Mouse (Mus musculus) erythroid progenitor cell, adult 5-6 weeks (primary cell): ENCODE data around the gene Frs2. TPM values are rescaled to one million over a fixed set of nuclear protein-coding genes. Genes with fewer than 3 reads are reported as not detected.
A peak's percentile ranks its signal among the peaks of the same experiment; 100 is the strongest.

Experiments
- ATAC-seq: replicated peaks from 2 replicates; pipeline ENCODE4 v1.8.0; 2016; ENCODE audit warnings: moderate number of reproducible peaks, mild to moderate bottlenecking, moderate TSS enrichment, inconsistent platforms; ENCODE audit not compliant: poor library complexity, low FRiP score, severe bottlenecking
- total RNA-seq, 2 experiments: library from RNA; stranded (forward) in 1 of 2; stranded (reverse) in 1 of 2; fragments of 150-400 nt in 1 of 2; fragments of 186-747, 209-891 nt in 1 of 2; gene quantifications; 2 replicates each; pipeline versions ENCODE4 v1.2.3 to v1.2.4; 2015 to 2017; ENCODE audit warnings: low replicate concordance in 2 of 2

Frs2 gene
- total RNA-seq, 2 experiments from 2014 or later: 15.1 to 44.4 TPM

GRCm38 (mm10) chr10:117110271-117110670, 38.1 kb downstream of the Frs2 start:
- ATAC-seq: no peak

GRCm38 (mm10) chr10:117106686-117107085, 41.6 kb downstream of the Frs2 start:
- no peak for ATAC-seq

DNA sequence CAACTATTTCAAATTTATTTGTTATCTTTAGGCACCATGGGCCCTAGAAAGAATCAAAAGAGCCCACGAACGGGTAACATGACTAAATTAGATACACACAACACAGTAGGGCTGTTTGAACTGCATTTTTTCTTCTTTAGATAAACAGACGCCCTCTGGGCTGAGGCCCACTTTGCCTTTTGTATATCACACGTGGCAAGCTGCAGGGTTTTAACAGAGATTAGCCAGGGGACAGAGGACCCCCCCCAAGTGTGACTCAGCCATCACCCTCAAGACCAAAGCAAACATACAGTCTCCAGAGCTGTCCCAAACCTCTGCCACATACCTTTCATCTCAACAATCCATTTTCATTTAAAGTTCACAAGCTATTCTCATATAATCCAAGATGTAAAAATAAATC, 42.1 kb downstream of the Frs2 start:
- peak; percentile 47; the same call in 1 of the 2 replicates for ATAC-seq

DNA sequence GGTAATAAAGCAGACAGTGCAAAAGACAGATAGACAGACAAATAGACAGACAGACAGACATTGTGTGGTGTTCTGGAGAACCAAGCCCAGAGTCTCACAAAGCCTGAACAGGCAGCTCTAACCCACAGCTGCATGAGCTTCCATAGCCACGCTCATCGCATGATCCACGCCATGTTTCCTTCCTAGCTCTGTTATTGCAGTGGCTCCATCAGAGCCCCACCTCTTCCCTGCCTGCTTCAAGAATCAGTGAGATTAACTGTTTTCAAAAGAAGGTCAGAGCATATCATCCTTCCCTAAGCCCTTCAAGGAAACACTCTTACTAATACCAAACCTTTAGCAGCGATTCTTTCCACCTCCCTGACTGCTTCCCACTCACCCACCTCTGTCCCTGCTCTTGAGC, 43.3 kb downstream of the Frs2 start:
- peak; percentile 58 for ATAC-seq

- peak; percentile 45; the same call in 1 of the 2 replicates for ATAC-seq
These were observed 44.3 kb downstream of the Frs2 start for GRCm38 (mm10) chr10:117103854-117104598.

DNA sequence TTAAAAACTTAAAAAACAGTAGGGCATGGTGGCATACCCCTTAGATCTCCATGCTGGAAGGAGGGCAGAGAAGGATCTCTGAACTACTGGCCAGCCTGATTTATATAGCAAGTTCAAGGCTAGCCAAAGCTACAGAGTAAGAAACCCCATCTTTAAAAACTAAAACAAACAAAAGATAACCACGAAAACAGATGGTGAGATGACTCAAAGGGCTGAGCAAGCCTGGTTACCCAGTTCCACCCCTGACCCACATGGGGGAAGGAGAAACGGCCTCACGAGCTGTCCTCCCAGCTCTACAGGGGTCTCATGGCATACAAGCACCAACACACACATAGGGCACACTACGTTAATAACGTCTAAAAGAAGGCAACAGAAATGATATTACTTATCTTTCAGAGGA, 48.2 kb downstream of the Frs2 start:
- no peak for ATAC-seq

- peak; percentile 56; the same call in 1 of the 2 replicates for ATAC-seq
These were observed 51.1 kb downstream of the Frs2 start for GRCm38 (mm10) chr10:117097116-117097698.

DNA sequence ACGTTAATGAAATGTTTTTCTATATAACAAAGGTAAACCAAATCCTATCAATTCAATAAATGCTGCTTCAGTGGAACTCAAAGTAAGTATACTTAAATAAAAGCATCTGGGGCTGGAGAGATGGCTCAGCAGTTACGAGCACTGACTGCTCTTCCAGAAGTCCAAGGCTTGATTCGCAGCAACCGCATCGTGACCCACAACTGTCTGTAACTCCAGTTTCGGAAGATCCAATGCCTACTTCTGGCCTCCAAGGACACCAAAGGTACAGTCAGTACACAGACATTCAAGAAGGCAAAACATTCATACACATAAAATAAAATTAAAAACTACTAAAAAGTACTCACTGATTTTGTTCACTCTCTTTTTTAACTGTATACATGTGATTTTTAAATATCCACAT, 52.2 kb downstream of the Frs2 start:
- no peak for ATAC-seq

GRCm38 (mm10) chr10:117094504-117095329, 53.6 kb downstream of the Frs2 start:
- no peak for ATAC-seq

DNA sequence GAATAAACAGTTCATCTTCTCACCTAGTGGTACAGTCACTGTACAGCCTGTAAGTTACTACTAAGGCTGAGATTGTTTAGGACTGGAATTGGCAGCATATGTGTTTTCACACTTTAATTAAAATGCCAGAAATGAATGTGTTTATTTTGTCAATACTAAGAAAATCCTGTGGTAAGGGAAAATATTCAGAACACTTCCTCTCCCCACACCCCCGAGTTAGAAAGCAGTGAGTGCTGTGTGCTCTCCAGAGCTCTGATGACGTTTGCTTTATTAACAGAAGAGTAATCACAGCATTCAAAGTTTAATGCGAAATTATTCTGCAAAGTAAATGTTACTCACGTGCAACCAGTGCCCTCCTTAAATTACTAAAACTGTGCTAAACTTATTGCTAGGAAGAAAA, 58.7 kb downstream of the Frs2 start:
- ATAC-seq: no peak

GRCm38 (mm10) chr10:117081914-117082359, 66.4 kb downstream of the Frs2 start:
- no peak for ATAC-seq

- ATAC-seq: no peak
These were observed 67.0 kb downstream of the Frs2 start for GRCm38 (mm10) chr10:117081326-117081725.

DNA sequence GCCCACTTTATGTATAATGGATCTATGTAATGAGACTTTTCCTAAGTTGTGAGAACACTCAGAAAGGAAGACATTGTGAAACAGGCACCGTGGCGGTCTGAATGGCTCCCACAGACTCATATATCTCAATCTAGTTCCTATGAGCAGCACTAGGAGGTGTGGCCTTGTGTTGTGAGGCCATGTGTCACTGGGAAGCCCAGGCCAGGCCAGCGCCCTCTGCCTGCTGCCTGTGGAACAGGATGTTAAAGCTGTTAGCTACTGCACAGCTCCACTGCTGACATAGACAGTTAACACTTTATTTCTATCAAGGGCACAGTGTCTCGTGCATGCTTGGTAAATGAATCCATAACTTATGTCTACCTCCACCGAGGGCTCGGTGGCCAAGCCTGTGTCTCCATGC, 70.0 kb downstream of the Frs2 start:
- ATAC-seq: peak; percentile 68; the same call in 1 of the 2 replicates

DNA sequence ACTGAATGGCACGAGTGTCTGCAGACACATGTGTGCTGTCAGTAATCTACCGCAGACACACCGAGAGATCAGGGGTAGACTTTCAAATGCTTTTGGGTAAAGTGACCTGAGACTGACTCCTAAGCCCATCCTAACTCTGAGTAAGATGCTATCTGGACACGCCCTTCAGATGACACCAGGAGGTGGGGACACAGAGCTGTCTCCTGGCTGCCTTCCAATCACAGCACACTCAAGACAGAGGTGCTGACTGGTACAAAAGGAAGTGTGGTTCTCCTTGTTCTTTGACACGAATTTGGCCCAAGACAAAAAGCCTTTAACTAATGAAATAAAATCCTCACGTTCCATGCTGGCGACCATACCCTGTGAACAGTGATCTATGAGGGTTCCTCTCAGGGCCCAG, 75.2 kb downstream of the Frs2 start:
- ATAC-seq: no peak

DNA sequence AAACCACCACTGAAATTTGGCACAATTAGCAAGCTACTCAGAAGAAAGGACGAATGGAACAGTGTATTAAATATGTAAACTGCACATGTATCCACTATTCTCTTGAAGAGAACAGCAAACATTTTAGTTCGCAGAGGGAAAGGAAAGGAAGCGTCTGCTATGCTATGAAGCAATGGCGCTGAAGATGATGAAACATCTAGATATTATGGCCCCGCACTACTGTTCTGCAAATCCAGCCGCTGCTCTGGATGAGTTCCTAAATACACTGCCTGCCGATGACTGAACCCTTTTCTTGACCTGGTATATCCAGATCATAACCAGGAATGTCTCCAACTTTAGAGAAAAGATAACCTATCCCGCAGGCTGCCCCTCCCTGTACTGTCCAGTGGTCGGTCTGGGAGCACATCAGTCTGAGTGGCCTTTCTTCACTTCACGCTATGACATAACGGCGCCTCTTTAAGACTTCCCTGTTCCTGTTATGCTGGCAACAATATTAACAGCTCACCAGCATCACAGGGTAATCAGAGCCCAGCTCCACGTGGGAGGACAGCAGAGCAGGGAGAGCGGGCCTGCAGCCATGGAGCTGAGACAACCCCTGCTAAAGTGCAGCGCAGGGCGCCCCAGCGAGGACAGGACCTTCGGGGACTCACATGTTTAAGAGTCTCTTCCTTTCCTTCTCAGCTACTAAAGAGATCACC, 76.0 kb downstream of the Frs2 start:
- ATAC-seq: no peak

DNA sequence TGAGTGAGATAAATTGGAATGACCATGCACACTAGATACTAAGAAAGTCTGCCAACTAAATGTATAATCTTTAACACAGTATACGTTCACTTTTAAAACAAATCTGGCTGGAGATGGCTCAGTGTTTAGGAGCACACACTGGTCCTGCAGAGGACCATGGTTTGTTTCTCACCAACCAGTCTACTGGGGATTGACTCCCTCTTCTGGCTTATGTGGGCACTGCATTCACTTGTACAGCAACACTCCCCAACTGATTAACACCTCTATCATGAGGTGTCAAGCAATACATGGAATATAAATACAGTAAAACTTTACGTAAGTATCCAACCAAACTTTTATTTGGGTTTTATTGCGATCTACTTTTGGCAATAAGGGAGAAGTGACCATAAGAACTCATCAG, 79.2 kb downstream of the Frs2 start:
- no peak for ATAC-seq

DNA sequence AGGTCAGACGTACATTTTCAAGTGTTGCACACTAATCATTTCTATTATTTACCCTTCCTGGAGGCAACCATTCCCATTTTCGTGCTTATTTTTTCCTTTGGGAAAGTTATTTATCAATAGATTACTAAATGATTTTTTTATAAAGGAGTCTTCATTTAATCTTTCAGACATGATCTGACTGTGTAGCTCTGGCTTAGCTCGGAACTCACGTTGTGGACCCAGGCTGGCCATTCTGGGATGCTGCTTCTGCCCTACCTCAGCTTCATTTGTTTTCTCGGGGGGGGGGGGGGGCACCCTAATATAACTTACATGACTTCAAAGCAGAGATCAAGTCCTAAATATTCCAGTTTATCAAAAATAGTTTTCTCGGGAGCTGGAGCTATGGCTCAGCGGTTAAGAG, 84.3 kb downstream of the Frs2 start:
- no peak for ATAC-seq

DNA sequence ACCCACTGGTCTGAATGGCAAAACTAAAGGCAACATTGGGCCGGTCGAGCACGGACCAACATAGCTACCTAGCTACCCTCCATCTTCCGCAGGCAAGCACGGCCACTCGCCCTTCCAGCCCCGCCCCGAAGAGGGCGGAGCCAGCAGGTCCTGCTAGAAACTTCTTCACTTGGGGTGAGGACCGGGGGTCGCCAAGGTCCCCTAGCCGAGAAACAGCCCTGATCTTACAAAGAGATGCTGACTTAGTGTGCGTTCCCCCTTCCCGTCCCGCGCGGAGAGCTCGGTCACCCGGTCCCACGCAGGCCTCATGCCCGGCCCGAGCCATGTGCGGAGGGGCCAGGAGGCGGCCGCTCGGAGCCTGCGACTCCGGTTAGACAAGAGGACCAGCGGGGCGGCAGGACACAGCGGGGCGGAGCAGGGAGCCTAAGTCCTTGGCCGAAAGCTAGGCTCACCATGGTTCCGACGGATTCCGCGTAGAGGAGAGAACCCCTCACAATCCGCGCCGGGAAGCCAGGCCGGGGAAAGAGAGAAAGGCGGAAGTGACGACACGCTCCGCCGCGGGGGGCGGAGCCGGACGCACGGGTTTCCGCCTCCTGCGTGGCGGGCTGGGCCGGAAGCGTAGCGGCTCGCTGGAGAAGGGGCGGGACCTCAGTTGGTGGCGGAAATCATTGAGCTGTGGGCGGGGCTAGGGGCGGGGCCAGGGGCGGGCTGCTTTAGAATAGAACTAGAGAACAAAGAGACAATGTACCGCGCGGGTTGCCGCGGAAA, 84.9 kb downstream of the Frs2 start, which contains the start of gene Cct2:
Cct2 (minus strand) TSS at position 561 of the 768 bp plus-strand sequence.
- ATAC-seq: peak; percentile 95

GRCm38 (mm10) chr10:117062894-117063253, 85.5 kb downstream of the Frs2 start:
- ATAC-seq: peak; percentile 41
